Mouse (Mus musculus): Measurements from ENCODE around the gene Phf12. TPM values are rescaled to one million over a fixed set of nuclear protein-coding genes. Genes with fewer than 3 reads are reported as not detected.

The Phf12 gene
- 16.2 and 19.2 TPM in 2 replicates for polyA plus RNA-seq (2012; rRNA removed)

GRCm38 (mm10) chr11:77982441-77982905 is at the start of gene Phf12:
Gene Phf12 (plus strand): TSS chr11:77982754.

GRCm38 (mm10) chr11:78031947-78032808 is 49.6 kb downstream of the Phf12 start, which contains the start of gene Dhrs13:
Gene Dhrs13 (plus strand): TSS chr11:78032280.

GRCm38 (mm10) chr11:78037831-78038752 is 55.5 kb downstream of the Phf12 start, which contains the start of gene Flot2:
Gene Flot2 (plus strand): TSS chr11:78037931.

Other genes with a start within 250 kb of the Phf12 start
- 65.6 and 67.6 TPM in 2 replicates for gene Myo18a, start 219.5 kb upstream of the Phf12 start, polyA plus RNA-seq (2012; rRNA removed)
- not detected in 2 replicates for gene Gm10277, start 195.0 kb upstream of the Phf12 start, polyA plus RNA-seq (2012; rRNA removed)
- gene Pipox, start 88.7 kb upstream of the Phf12 start, polyA plus RNA-seq (2012; rRNA removed) = 0.37 and 0.39 TPM in 2 replicates
- gene Sez6, start 52.0 kb upstream of the Phf12 start, polyA plus RNA-seq (2012; rRNA removed) = 1.1 and 1.7 TPM in 2 replicates
- 3.2 and 5.0 TPM in 2 replicates for gene Dhrs13, start 49.5 kb downstream of the Phf12 start, polyA plus RNA-seq (2012; rRNA removed)
- 24.7 and 30.1 TPM in 2 replicates for gene Flot2, start 55.2 kb downstream of the Phf12 start, polyA plus RNA-seq (2012; rRNA removed)
- gene Eral1, start 97.6 kb downstream of the Phf12 start, polyA plus RNA-seq (2012; rRNA removed) = 13.7 and 15.4 TPM in 2 replicates
- gene Fam222b, start 111.9 kb downstream of the Phf12 start, polyA plus RNA-seq (2012; rRNA removed) = 8.2 and 9.1 TPM in 2 replicates
- 56.3 and 88.1 TPM in 2 replicates for gene Traf4, start 182.8 kb downstream of the Phf12 start, polyA plus RNA-seq (2012; rRNA removed)
- 6.4 and 6.5 TPM in 2 replicates for gene Nek8, start 193.9 kb downstream of the Phf12 start, polyA plus RNA-seq (2012; rRNA removed)
- 23.7 and 47.3 TPM in 2 replicates for gene Tlcd1, start 194.0 kb downstream of the Phf12 start, polyA plus RNA-seq (2012; rRNA removed)
- 14.0 and 21.6 TPM in 2 replicates for gene Rpl23a, start 200.8 kb downstream of the Phf12 start, polyA plus RNA-seq (2012; rRNA removed)
- 17.3 and 32.5 TPM in 2 replicates for gene Rab34, start 205.7 kb downstream of the Phf12 start, polyA plus RNA-seq (2012; rRNA removed)
- 0.09 and 0.15 TPM in 2 replicates for gene Proca1, start 210.6 kb downstream of the Phf12 start, polyA plus RNA-seq (2012; rRNA removed)

Data from stomach, adult 2 months (tissue).